Mouse (Mus musculus) stomach, embryonic 16.5 days (tissue): Measurements from ENCODE around the gene Rxfp4. TPM values are rescaled to one million over a fixed set of nuclear protein-coding genes. Genes with fewer than 3 reads are reported as not detected.

Experiments
- ATAC-seq: fragments of 200-750 bp; cut with Nextera tagmentation; 2 replicates; pipeline ENCODE4 v1.8.0; 2017; ENCODE audit warnings: moderate number of reproducible peaks, moderate TSS enrichment; ENCODE audit not compliant: insufficient read depth, low FRiP score
- H3K27ac ChIP-seq: fragments of 300-500 bp; sonication (generic); 2 replicates; pipeline ENCODE4 v1.5.1; 2014; ENCODE audit warnings: low read length
- H3K27me3 ChIP-seq: fragments of 300-500 bp; sonication (generic); 2 replicates; pipeline ENCODE4 v1.6.1; 2014; ENCODE audit warnings: low read length, control low read depth, mixed read lengths; ENCODE audit not compliant: control insufficient read depth, insufficient read depth
- H3K36me3 ChIP-seq: fragments of 300-500 bp; sonication (generic); 2 replicates; pipeline ENCODE4 v1.6.1; 2014; ENCODE audit warnings: low read length; ENCODE audit not compliant: control insufficient read depth, insufficient read depth
- H3K4me1 ChIP-seq: fragments of 300-500 bp; sonication (generic); 2 replicates; pipeline ENCODE4 v1.6.1; 2014; ENCODE audit warnings: low read length, control low read depth, mixed read lengths; ENCODE audit not compliant: control insufficient read depth, insufficient read depth
- H3K4me2 ChIP-seq: fragments of 300-500 bp; sonication (generic); 2 replicates; pipeline ENCODE4 v1.6.1; 2014; ENCODE audit warnings: low read depth, low read length, mixed read lengths
- H3K4me3 ChIP-seq: fragments of 300-500 bp; sonication (generic); replicated peaks from 2 replicates; pipeline ENCODE4 v1.5.1; 2014; ENCODE audit warnings: mild to moderate bottlenecking, low read length
- H3K9ac ChIP-seq: fragments of 300-500 bp; sonication (generic); 2 replicates; pipeline ENCODE4 v1.6.1; 2014; ENCODE audit warnings: low read length
- H3K9me3 ChIP-seq: fragments of 300-500 bp; sonication (generic); replicated peaks from 2 replicates; pipeline ENCODE4 v1.6.1; 2016; ENCODE audit warnings: low read length, control low read depth; ENCODE audit not compliant: control insufficient read depth
- WGBS: fragments of 180-500 bp; shearing (Covaris S2); extraction: QIAGEN DNeasy Blood & Tissue Kit; methylation state at CpG from one replicate; pipeline ENCODE4 v1.1.7; 2014; 5-methylcytosine and 5-hydroxymethylcytosine counted together
- polyA plus RNA-seq: library from polyadenylated mRNA; unstranded; fragments of >200 nt; fragmentation: Nextera tagmentation; extraction: Ambion mirVana; gene quantifications from 2 replicates; pipeline ENCODE4 v1.2.1, GENCODE M21; 2015

The Rxfp4 gene
- polyA plus RNA-seq, 1 experiment from 2014 or later: not detected

- peak overlapping the region; percentile 98 for H3K27ac ChIP-seq
- H3K4me2 ChIP-seq: peak overlapping the region; percentile 94
- H3K4me3 ChIP-seq: peak overlapping the region; percentile 87
- peak overlapping the region; percentile 98 for H3K9ac ChIP-seq
- H3K36me3 ChIP-seq: no peaks in the 10 kb centered on the region
- ATAC-seq: no peak
- peaks cover 38% of the 10 kb centered on the region for H3K4me1 ChIP-seq
- WGBS: 16% methylated on average over 15 of the region's 15 CpGs
- H3K27me3 ChIP-seq: no peaks in the 10 kb centered on the region
- no peaks in the 10 kb centered on the region for H3K9me3 ChIP-seq
These were observed 32.6 kb downstream of the Rxfp4 start for GRCm38 (mm10) chr3:88620146-88620991.

GRCm38 (mm10) chr3:88619113-88620097 is 33.5 kb downstream of the Rxfp4 start:
- Histone ChIP-seq H3K4me1 (peaks cover 31% of the 10 kb centered on the region), H3K27ac (no peak overlapping the region), H3K9me3 (no peaks in the 10 kb centered on the region), H3K4me3 (no peak overlapping the region), H3K36me3 (no peaks in the 10 kb centered on the region), H3K27me3 (no peaks in the 10 kb centered on the region), H3K9ac (no peak overlapping the region), H3K4me2 (no peak overlapping the region)
- 55% methylated on average over 9 of the region's 9 CpGs for WGBS
- no peak for ATAC-seq

DNA sequence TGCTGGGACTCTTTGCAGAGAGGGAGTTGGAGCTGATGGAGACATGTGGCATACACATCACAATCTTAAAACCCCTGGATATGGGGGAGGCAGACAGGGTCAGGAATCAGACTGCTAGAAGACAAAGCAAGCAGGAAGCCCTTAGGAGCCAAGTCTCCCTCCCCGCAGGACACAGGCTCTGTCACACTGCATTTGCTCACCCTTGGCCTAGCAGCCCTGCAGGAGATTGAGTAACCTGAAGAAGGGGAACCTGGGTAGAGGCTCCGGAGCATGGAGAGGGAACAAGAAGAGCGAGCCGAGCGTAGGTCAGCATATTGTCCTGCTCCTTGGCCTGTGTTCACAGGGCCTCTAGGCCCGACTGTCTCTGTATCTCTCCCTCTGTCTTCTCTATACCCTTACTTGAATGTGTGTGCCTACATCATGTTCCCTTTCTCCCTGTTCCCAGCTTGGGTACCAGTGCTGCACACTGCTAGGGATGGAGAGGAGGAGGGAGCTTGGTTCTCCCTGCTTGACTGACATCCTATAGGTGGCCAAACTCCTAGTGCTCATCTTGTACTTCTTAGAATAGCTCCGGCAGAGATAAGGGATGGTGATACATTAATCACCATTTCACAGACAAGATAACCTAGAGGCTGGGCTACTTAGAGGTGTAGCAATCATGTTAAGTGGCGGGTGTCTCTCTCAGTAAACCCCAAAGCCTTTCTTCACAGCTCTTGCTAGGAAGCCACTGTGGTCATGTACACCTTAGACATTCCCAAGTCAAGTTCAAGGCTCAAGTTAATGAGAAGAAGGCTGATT is 34.7 kb downstream of the Rxfp4 start:
- peaks cover 20% of the 10 kb centered on the region for H3K4me1 ChIP-seq
- H3K36me3 ChIP-seq: no peaks in the 10 kb centered on the region
- 68% methylated on average over 8 of the region's 8 CpGs for WGBS
- no peak overlapping the region for H3K9ac ChIP-seq
- no peak overlapping the region for H3K27ac ChIP-seq
- no peak overlapping the region for H3K4me3 ChIP-seq
- H3K4me2 ChIP-seq: no peak overlapping the region
- no peaks in the 10 kb centered on the region for H3K27me3 ChIP-seq
- no peak for ATAC-seq
- H3K9me3 ChIP-seq: no peaks in the 10 kb centered on the region

DNA sequence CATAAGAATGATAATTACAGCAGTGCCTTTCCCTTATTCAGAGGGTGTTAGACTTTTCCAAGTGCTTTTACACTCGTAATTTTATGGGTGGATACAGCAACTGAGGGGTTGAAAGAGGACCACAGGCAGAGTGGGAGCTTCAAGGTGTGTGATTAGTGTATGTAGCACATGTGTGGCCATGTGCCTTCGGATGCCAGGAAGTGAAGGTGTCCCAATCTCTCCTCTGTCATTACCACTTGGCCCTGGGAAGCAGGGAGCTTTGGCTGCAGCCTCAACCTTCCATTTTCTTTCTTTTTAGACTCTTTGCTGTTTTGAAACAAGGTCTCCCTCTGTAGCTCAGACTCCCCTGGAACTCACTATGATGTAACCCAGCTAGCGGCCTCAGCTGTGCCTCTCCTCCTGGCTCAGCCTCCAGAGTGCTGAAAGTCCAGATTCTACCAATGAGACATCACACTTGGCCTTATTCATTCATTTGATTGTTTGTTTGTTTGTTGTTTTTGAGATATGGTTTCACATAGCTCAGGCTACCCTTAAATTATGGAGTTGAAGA is 35.9 kb downstream of the Rxfp4 start:
- peak overlapping the region; percentile 32 for H3K4me2 ChIP-seq
- 78% methylated on average over 3 of the region's 3 CpGs for WGBS

GRCm38 (mm10) chr3:88615902-88616391 is 37.0 kb downstream of the Rxfp4 start:
- Histone ChIP-seq H3K9me3 (no peaks in the 10 kb centered on the region), H3K4me2 (peak overlapping the region; percentile 32; the same call in 1 of the 2 replicates), H3K4me3 (peak overlapping the region; percentile 26), H3K27ac (peak overlapping the region; percentile 76), H3K9ac (peak overlapping the region; percentile 61), H3K36me3 (no peaks in the 10 kb centered on the region), H3K27me3 (no peaks in the 10 kb centered on the region), H3K4me1 (peaks cover 20% of the 10 kb centered on the region)
- WGBS: 46% methylated on average over 9 of the region's 9 CpGs
- ATAC-seq: peak; percentile 49; the same call in 1 of the 2 replicates

More for the DNA sequence above, 35.9 kb downstream of the Rxfp4 start:
- Histone ChIP-seq H3K36me3 (no peaks in the 10 kb centered on the region), H3K9me3 (no peaks in the 10 kb centered on the region), H3K4me1 (peaks cover 20% of the 10 kb centered on the region), H3K27ac (peak overlapping the region; percentile 76; the same call in 1 of the 2 replicates), H3K4me3 (peak overlapping the region; percentile 26; the same call in 1 of the 2 replicates), H3K9ac (peak overlapping the region; percentile 61), H3K27me3 (no peaks in the 10 kb centered on the region)
- ATAC-seq: no peak

DNA sequence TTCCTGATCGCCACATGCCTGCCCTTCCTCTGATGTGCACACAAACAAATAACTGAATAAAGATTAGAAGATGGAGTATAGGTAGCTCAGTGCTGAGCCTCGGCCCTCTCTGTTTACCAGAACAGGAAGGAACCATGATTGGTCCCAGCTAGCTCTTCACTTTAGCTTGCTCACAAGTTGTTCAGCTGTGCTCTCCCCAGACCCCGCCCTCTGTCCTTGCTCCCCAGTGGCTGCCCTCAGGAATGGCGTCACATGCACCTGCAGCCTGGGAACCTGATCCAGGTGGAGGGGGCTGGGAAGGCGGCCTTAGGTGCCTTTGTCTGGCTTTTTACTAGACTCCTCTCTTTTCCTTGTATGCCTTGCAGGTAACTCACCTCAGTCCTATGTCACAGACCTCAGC is 37.8 kb downstream of the Rxfp4 start:
- peak; percentile 73 for ATAC-seq
- peak overlapping the region; percentile 76 for H3K27ac ChIP-seq
- peak overlapping the region; percentile 32; the same call in 1 of the 2 replicates for H3K4me2 ChIP-seq
- WGBS: 51% methylated on average over 5 of the region's 5 CpGs
- no peaks in the 10 kb centered on the region for H3K9me3 ChIP-seq
- H3K9ac ChIP-seq: peak overlapping the region; percentile 50; the same call in 1 of the 2 replicates
- no peaks in the 10 kb centered on the region for H3K36me3 ChIP-seq
- no peaks in the 10 kb centered on the region for H3K27me3 ChIP-seq
- H3K4me1 ChIP-seq: peaks cover 16% of the 10 kb centered on the region
- no peak overlapping the region for H3K4me3 ChIP-seq

DNA sequence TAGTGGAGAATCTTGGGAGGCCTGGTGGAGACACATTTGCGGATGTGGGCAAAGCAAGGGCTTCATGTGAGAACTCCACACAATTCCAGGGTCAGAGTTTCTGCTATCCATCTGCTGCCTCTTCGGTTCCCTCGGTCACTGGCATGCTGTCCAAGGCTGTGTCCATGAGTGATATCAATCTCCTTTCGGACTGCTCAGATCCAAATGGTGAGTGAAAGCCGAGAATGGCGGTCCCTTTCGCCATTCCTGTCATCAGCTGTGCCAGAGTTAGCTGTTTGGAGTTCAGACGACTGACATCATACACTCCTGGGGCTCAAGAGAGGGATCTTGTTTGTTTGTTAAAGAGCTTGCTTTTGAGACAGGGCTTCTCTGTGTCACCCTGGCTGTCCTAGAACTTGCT is 38.5 kb downstream of the Rxfp4 start:
- ATAC-seq: no peak

GRCm38 (mm10) chr3:88609066-88609465 is 43.9 kb downstream of the Rxfp4 start:
- H3K27me3 ChIP-seq: no peaks in the 10 kb centered on the region
- 64% methylated on average over 4 of the region's 4 CpGs for WGBS
- H3K4me2 ChIP-seq: no peak overlapping the region
- H3K27ac ChIP-seq: no peak overlapping the region
- H3K9me3 ChIP-seq: no peaks in the 10 kb centered on the region
- no peak for ATAC-seq
- no peak overlapping the region; the same call in 1 of the 2 replicates for H3K9ac ChIP-seq
- H3K4me3 ChIP-seq: no peak overlapping the region
- H3K4me1 ChIP-seq: peaks cover 4% of the 10 kb centered on the region; the same call in 1 of the 2 replicates
- H3K36me3 ChIP-seq: no peaks in the 10 kb centered on the region

More for the DNA sequence above, 38.5 kb downstream of the Rxfp4 start:
- H3K4me2 ChIP-seq: no peak overlapping the region
- no peaks in the 10 kb centered on the region for H3K9me3 ChIP-seq
- no peaks in the 10 kb centered on the region for H3K36me3 ChIP-seq
- H3K4me1 ChIP-seq: peaks cover 14% of the 10 kb centered on the region
- H3K27me3 ChIP-seq: no peaks in the 10 kb centered on the region
- H3K9ac ChIP-seq: 0 out of 2 replicates have a peak overlapping the region, but pooled peaks have one; percentile 11
- H3K27ac ChIP-seq: no peak overlapping the region
- H3K4me3 ChIP-seq: no peak overlapping the region
- 76% methylated on average over 8 of the region's 8 CpGs for WGBS
